Mouse (Mus musculus): Measurements from ENCODE around the gene Morc4.

Gene Morc4

GRCm38 (mm10) chrX:139807391-139807790 lies 64.1 kb downstream of the Morc4 start:
- in situ Hi-C loops (cut with MseI, MboI) = no loop called here

- in situ Hi-C loops (cut with MseI, MboI) = no loop called here
These were observed 65.6 kb downstream of the Morc4 start for GRCm38 (mm10) chrX:139805918-139806317.

GRCm38 (mm10) chrX:139803028-139803427 lies 68.4 kb downstream of the Morc4 start:
- in situ Hi-C loops (cut with MseI, MboI) = no loop called here

GRCm38 (mm10) chrX:139800406-139800878 lies 71.0 kb downstream of the Morc4 start, which contains the start of gene Cldn2:
Gene Cldn2, plus strand, starts transcription at chrX:139800828.
- in situ Hi-C loops (cut with MseI, MboI) = no loop called here

GRCm38 (mm10) chrX:139799953-139800352 lies 71.5 kb downstream of the Morc4 start:
- in situ Hi-C loops (cut with MseI, MboI) = no loop called here

GRCm38 (mm10) chrX:139797875-139798274 lies 73.6 kb downstream of the Morc4 start:
- in situ Hi-C loops (cut with MseI, MboI) = no loop called here

- in situ Hi-C loops (cut with MseI, MboI) = no loop called here
These were observed 75.4 kb downstream of the Morc4 start for GRCm38 (mm10) chrX:139796037-139796436.

GRCm38 (mm10) chrX:139794072-139794845 lies 77.2 kb downstream of the Morc4 start:
- in situ Hi-C loops (cut with MseI, MboI) = no loop called here

- in situ Hi-C loops (cut with MseI, MboI) = no loop called here
These were observed 85.7 kb downstream of the Morc4 start for GRCm38 (mm10) chrX:139785764-139786163.

- in situ Hi-C loops (cut with MseI, MboI) = no loop called here
These were observed 88.4 kb downstream of the Morc4 start for GRCm38 (mm10) chrX:139783045-139783422.

- in situ Hi-C loops (cut with MseI, MboI) = no loop called here
These were observed 89.0 kb downstream of the Morc4 start, which contains the start of gene Ripply1 for GRCm38 (mm10) chrX:139782278-139783044. Gene Ripply1, minus strand, starts transcription at chrX:139782353.

- in situ Hi-C loops (cut with MseI, MboI) = no loop called here
These were observed 89.9 kb downstream of the Morc4 start for GRCm38 (mm10) chrX:139781563-139781962.

GRCm38 (mm10) chrX:139780988-139781387 lies 90.5 kb downstream of the Morc4 start:
- in situ Hi-C loops (cut with MseI, MboI) = no loop called here

- in situ Hi-C loops (cut with MseI, MboI) = loop anchor here in 1 of 2 experiments (10.0 kb wide), 1 partner anchor 405 kb away; no protein-coding TSS in a partner anchor
These were observed 92.1 kb downstream of the Morc4 start for GRCm38 (mm10) chrX:139779401-139779800.

GRCm38 (mm10) chrX:139778886-139779285 lies 92.6 kb downstream of the Morc4 start:
- in situ Hi-C loops (cut with MseI, MboI) = loop anchor here in 1 of 2 experiments (10.0 kb wide), 1 partner anchor 406 kb away; no protein-coding TSS in a partner anchor

- in situ Hi-C loops (cut with MseI, MboI) = loop anchor here in 1 of 2 experiments (10.0 kb wide), 1 partner anchor 407 kb away; no protein-coding TSS in a partner anchor
These were observed 94.1 kb downstream of the Morc4 start for GRCm38 (mm10) chrX:139777357-139777756.

GRCm38 (mm10) chrX:139775084-139775612 lies 96.3 kb downstream of the Morc4 start:
- in situ Hi-C loops (cut with MseI, MboI) = loop anchor here in 1 of 2 experiments (10.0 kb wide), 1 partner anchor 410 kb away; no protein-coding TSS in a partner anchor

- in situ Hi-C loops (cut with MseI, MboI) = loop anchor here in 1 of 2 experiments (10.0 kb wide), 1 partner anchor 410 kb away; no protein-coding TSS in a partner anchor
These were observed 97.0 kb downstream of the Morc4 start for GRCm38 (mm10) chrX:139774309-139775083.
